Mouse (Mus musculus) testis, adult 2 months (tissue): ENCODE data around the gene Ccdc87.

ENCODE experiments used
- CTCF ChIP-seq: fragments of 200-500 bp; IDR thresholded peaks from 2 replicates; pipeline ENCODE4 v1.5.1; 2012; ENCODE audit warnings: low read depth, mild to moderate bottlenecking, inconsistent platforms, low read length, moderate library complexity; ENCODE audit not compliant: control insufficient read depth, insufficient read depth, insufficient replicate concordance
- POLR2A ChIP-seq: fragments of 200-500 bp; IDR thresholded peaks from 2 replicates; pipeline ENCODE4 v1.6.1; 2012; ENCODE audit warnings: low read depth, mild to moderate bottlenecking, inconsistent platforms, low read length, moderate library complexity; ENCODE audit not compliant: control insufficient read depth

DNA sequence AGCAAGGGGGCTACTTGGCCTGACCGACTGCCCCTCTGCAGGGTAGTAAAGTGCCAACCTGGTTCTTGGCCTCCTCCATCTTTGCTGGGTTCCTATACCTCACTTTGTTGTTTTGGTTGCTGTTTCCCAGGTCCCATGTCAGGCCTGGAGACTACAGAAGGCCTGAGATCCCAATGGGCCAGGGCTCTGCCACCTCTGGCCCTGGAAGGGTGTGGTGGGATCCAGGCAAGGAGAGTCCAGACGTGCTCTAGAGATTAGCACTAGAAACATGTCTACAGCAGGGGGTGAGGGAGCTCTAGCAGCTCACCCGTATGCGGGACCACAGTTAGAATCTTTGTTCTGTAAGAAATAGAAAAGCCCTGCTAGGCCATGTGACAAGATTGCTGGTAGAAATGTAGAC is 44.8 kb downstream of the Ccdc87 start:
- TF ChIP-seq CTCF (no peak), POLR2A (no peak)
